Mouse (Mus musculus) liver, adult (tissue): ENCODE measurements around the gene Zscan2.

Experiments used
- GATA4 ChIP-seq: IDR thresholded peaks from 2 replicates; pipeline ENCODE4 v1.6.1; 2014; ENCODE audit warnings: mild to moderate bottlenecking, low read length; ENCODE audit not compliant: insufficient replicate concordance

Zscan2 gene

GRCm38 (mm10) chr7:80897134-80897533 lies 36.4 kb downstream of the Zscan2 start:
- no peak for TF ChIP-seq GATA4

GRCm38 (mm10) chr7:80897721-80898120 lies 37.0 kb downstream of the Zscan2 start:
- TF ChIP-seq GATA4: no peak

GRCm38 (mm10) chr7:80900944-80901501 lies 40.3 kb downstream of the Zscan2 start, which contains the start of gene Wdr73:
Gene Wdr73 (minus strand): TSS chr7:80901269.
- peak; percentile 42; the same call in 1 of the 2 replicates for TF ChIP-seq GATA4

- TF ChIP-seq GATA4: no peak
Measured at GRCm38 (mm10) chr7:80901541-80902274, 41.0 kb downstream of the Zscan2 start.

- TF ChIP-seq GATA4: no peak
Measured at GRCm38 (mm10) chr7:80903625-80904422, 43.1 kb downstream of the Zscan2 start.

GRCm38 (mm10) chr7:80904921-80905515 lies 44.3 kb downstream of the Zscan2 start, which contains the start of gene Nmb:
Gene Nmb (minus strand): TSS chr7:80905076.
- no peak for TF ChIP-seq GATA4

- TF ChIP-seq GATA4: no peak
Measured at GRCm38 (mm10) chr7:80911053-80911452, 50.3 kb downstream of the Zscan2 start.

GRCm38 (mm10) chr7:80912496-80912895 lies 51.8 kb downstream of the Zscan2 start:
- TF ChIP-seq GATA4: no peak

- TF ChIP-seq GATA4: no peak
Measured at GRCm38 (mm10) chr7:80917916-80918465, 57.3 kb downstream of the Zscan2 start.

- TF ChIP-seq GATA4: no peak
Measured at GRCm38 (mm10) chr7:80918982-80919646, 58.4 kb downstream of the Zscan2 start.

GRCm38 (mm10) chr7:80919647-80920008 lies 58.9 kb downstream of the Zscan2 start:
- no peak for TF ChIP-seq GATA4

- TF ChIP-seq GATA4: no peak
Measured at GRCm38 (mm10) chr7:80923165-80923564, 62.4 kb downstream of the Zscan2 start.
